Mouse (Mus musculus) left cerebral cortex, adult 18-20 months (tissue): ENCODE data around the gene Ankmy1. TPM values are rescaled to one million over a fixed set of nuclear protein-coding genes. Genes with fewer than 3 reads are reported as not detected.

ENCODE experiments used
- DNase-seq, 2 experiments: peaks; one replicate each; pipeline ENCODE4 v3.0.0; 2021 to 2022; ENCODE audit warnings: low spot score in 2 of 2, mixed read lengths in 1 of 2
- microRNA-seq, 2 experiments: library from miRNA; unstranded; fragments of <30 nt; microRNA quantifications; one replicate each; pipeline ENCODE4 v1.2.0; 2021
- total RNA-seq, 2 experiments: library from RNA; stranded (reverse); gene quantifications; 2 replicates each; pipeline ENCODE4 v1.2.3; 2021

The Ankmy1 gene
- total RNA-seq, 2 experiments from 2014 or later, result 0.40 to 0.53 TPM

GRCm38 (mm10) chr1:92831188-92832001 lies 71.3 kb downstream of the Ankmy1 start, which contains the start of gene Gpc1:
Gpc1 (plus strand) TSS chr1:92831645.
- peak; percentile 88 to 91 for DNase-seq

- DNase-seq, result no peak
Measured at GRCm38 (mm10) chr1:92830626-92831187, 72.0 kb downstream of the Ankmy1 start.

GRCm38 (mm10) chr1:92815756-92816294 lies 86.9 kb downstream of the Ankmy1 start:
- no peak for DNase-seq

- DNase-seq, result no peak
Measured at GRCm38 (mm10) chr1:92815100-92815499, 87.6 kb downstream of the Ankmy1 start.

DNA sequence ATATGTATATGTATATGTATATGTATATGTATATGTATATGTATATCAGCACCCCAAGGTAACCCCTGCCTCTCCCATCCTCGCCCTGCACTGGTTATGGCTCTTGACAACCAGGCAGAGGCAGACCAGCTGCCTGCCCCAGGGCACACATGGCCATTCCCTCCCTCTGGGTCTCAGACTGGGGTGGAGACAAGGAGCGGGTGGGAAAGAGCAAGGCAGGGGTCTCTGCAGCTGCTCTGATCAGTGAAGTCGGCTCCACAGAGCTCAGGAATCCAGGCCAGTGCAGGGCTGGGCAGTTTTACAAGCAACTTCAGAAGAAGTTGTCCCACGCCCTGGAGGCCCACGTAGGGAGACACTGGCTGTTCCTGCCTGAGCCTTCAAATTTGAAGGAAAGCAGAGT lies 88.4 kb downstream of the Ankmy1 start:
- no peak for DNase-seq

Small RNA genes lying within 50 kb of the gene (microRNA-seq; reads per million reads assigned to microRNA genes)
- 9,175 to 13,491 reads per million in 2 experiments for gene Mir149

Other genes starting within 250 kb of the Ankmy1 start
- gene Gpc1, start 71.3 kb downstream of the Ankmy1 start, total RNA-seq, result 10 to 100 TPM; 81.6 to 86.5 TPM
- gene Dusp28, start 4.1 kb upstream of the Ankmy1 start, total RNA-seq, result 10 to 100 TPM; 18.2 to 19.2 TPM
- 10 to 100 TPM; 30.2 to 34.4 TPM for gene Rnpepl1, start 7.9 kb upstream of the Ankmy1 start, total RNA-seq
- 10 to 100 TPM; 40.1 to 40.7 TPM for gene Capn10, start 31.5 kb upstream of the Ankmy1 start, total RNA-seq
- gene Gpr35, start 48.0 kb upstream of the Ankmy1 start, total RNA-seq, result under 1 TPM in 1 of 2 experiments, not detected in 1; 0.33 TPM
- gene Aqp12, start 103.4 kb upstream of the Ankmy1 start, total RNA-seq, result not detected
- gene Kif1a, start 199.0 kb upstream of the Ankmy1 start, total RNA-seq, result 100 to 1,000 TPM; 735 to 776 TPM
- not detected for gene Agxt, start 232.3 kb upstream of the Ankmy1 start, total RNA-seq